ENCODE assay signal across 7 mouse cellular contexts in the genomic region with DNA sequence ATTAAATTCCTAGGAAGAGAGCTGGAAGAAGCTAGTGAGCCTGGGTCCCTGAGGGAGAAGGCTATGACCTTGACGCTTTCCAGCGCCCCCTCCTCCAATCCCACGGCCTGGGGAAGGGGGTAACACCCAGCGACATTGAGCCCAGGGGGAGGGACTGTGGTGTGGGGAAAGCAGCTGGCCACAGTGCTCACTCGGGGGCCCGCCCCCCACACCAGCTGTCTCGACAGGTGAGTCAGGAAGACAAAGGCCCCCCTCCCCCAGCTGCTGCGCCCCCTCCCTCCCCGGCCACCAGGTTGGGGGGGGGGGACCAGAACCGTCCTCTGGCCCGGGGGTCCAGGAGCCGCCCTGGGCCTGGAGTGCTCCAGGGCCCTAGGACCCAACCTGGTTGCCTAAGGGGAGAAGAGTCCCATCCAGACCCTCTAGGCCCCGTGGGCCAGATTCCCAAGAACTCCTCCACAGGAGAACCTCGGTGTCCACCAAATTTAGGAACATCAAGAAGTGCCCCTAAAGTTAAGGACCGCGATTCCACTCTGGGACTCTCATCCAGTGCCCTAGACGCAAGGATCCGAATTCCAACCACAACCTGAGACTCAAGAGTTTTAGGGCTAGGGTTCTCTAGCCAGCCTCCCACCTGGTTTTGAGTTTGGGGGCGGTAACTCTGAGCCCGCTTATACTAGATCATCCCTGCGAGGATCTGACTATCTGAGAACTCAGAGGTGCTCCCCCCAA. TPM values are rescaled to one million over a fixed set of nuclear protein-coding genes. Genes with fewer than 3 reads are reported as not detected.
DNase-seq lines count a peak whose midpoint lies in the region; ATAC-seq lines count a peak whose summit lies in the region.

No protein-coding gene starts in this region.

- no peaks in the 10 kb centered on the region for H3K9me3 ChIP-seq in embryonic facial prominence, embryonic 13.5 days
- no peaks in the 10 kb centered on the region for H3K9me3 ChIP-seq in midbrain, embryonic 11.5 days (ENCODE audit: control insufficient read depth, low read length)

- peak overlapping the region; percentile 91 for H3K9ac ChIP-seq in embryonic facial prominence, embryonic 13.5 days
- peak overlapping the region; percentile 85 for H3K9ac ChIP-seq in midbrain, embryonic 11.5 days (ENCODE audit: low read length)

- H3K4me2 ChIP-seq in embryonic facial prominence, embryonic 13.5 days: peak overlapping the region; percentile 99
- H3K4me2 ChIP-seq in midbrain, embryonic 11.5 days: peak overlapping the region; percentile 97

- under 1% methylated on average over 21 of the region's 21 CpGs for WGBS in embryonic facial prominence, embryonic 13.5 days
- 0% methylated on average over 18 of the region's 21 CpGs for WGBS in midbrain, embryonic 11.5 days

- DNase-seq in spleen, postnatal 36 days (ENCODE audit: low spot score in 2 of 2): peak; percentile 47 to 52
- DNase-seq in spleen, postnatal 14 days (ENCODE audit: low spot score in 2 of 2): no peak
- peak; percentile 70 for DNase-seq in induced T-regulatory cell, adult 2 months (ENCODE audit: low read depth)
- DNase-seq in midbrain, embryonic 11.5 days (ENCODE audit: low spot score, missing footprints): no peak
- peak; percentile 32 to 70 for DNase-seq in thymus, postnatal 36 days
- no peak for DNase-seq in frontal cortex, postnatal 36 days (ENCODE audit: low spot score in 2 of 2)

- no peaks in the 10 kb centered on the region for H3K27me3 ChIP-seq in embryonic facial prominence, embryonic 13.5 days
- H3K27me3 ChIP-seq in midbrain, embryonic 11.5 days (ENCODE audit: control insufficient read depth, insufficient read depth, low read length): no peaks in the 10 kb centered on the region

- H3K4me3 ChIP-seq in embryonic facial prominence, embryonic 13.5 days: peak overlapping the region; percentile 96
- peak overlapping the region; percentile 96 for H3K4me3 ChIP-seq in midbrain, embryonic 11.5 days (ENCODE audit: low read depth, low read length)

- H3K4me1 ChIP-seq in embryonic facial prominence, embryonic 13.5 days: peaks cover 32% of the 10 kb centered on the region
- H3K4me1 ChIP-seq in midbrain, embryonic 11.5 days (ENCODE audit: control insufficient read depth, insufficient read depth, low read length): peaks cover 13% of the 10 kb centered on the region

- no peak for ATAC-seq in embryonic facial prominence, embryonic 13.5 days (ENCODE audit: insufficient number of reproducible peaks, insufficient read depth, low FRiP score, low TSS enrichment, low read depth)
- ATAC-seq in midbrain, embryonic 11.5 days (ENCODE audit: low FRiP score): no peak

- H3K27ac ChIP-seq in embryonic facial prominence, embryonic 13.5 days: peak overlapping the region; percentile 96
- H3K27ac ChIP-seq in midbrain, embryonic 11.5 days (ENCODE audit: low read depth, low read length): no peak overlapping the region

- H3K36me3 ChIP-seq in embryonic facial prominence, embryonic 13.5 days: peaks cover 13% of the 10 kb centered on the region; the same call in 1 of the 2 replicates
- no peaks in the 10 kb centered on the region for H3K36me3 ChIP-seq in midbrain, embryonic 11.5 days (ENCODE audit: control insufficient read depth, insufficient read depth, low read length)

RNA-seq across cellular contexts. Expression of gene Vasp, which starts 0.9 kb away (rescaled TPM):
- polyA plus RNA-seq in embryonic facial prominence, embryonic 13.5 days (2015; fragmentation: Nextera tagmentation; extraction: Ambion mirVana): 57.3 and 64.0 TPM in 2 replicates
- 46.0 and 46.9 TPM in 2 replicates for polyA plus RNA-seq in midbrain, embryonic 11.5 days (2014; fragmentation: Nextera tagmentation; extraction: Ambion mirVana)

RNA-seq across cellular contexts. Expression of gene Ppm1n, which starts 9.2 kb away (rescaled TPM):
- polyA plus RNA-seq in embryonic facial prominence, embryonic 13.5 days (2015; fragmentation: Nextera tagmentation; extraction: Ambion mirVana): not detected in 2 replicates
- 0.18 and 0.50 TPM in 2 replicates for polyA plus RNA-seq in midbrain, embryonic 11.5 days (2014; fragmentation: Nextera tagmentation; extraction: Ambion mirVana)

RNA-seq across cellular contexts. Expression of gene Rtn2, which starts 11.8 kb away (rescaled TPM):
- polyA plus RNA-seq in embryonic facial prominence, embryonic 13.5 days (2015; fragmentation: Nextera tagmentation; extraction: Ambion mirVana): 10.2 and 11.7 TPM in 2 replicates
- polyA plus RNA-seq in midbrain, embryonic 11.5 days (2014; fragmentation: Nextera tagmentation; extraction: Ambion mirVana): 48.5 and 53.2 TPM in 2 replicates

RNA-seq across cellular contexts. Expression of gene Fosb, which starts 39.2 kb away (rescaled TPM):
- 0.06 and 0.23 TPM in 2 replicates for polyA plus RNA-seq in embryonic facial prominence, embryonic 13.5 days (2015; fragmentation: Nextera tagmentation; extraction: Ambion mirVana)
- polyA plus RNA-seq in midbrain, embryonic 11.5 days (2014; fragmentation: Nextera tagmentation; extraction: Ambion mirVana): 0.04 TPM in 1 of 2 replicates, not detected in the other

RNA-seq across cellular contexts. Expression of gene Opa3, which starts 42.5 kb away (rescaled TPM):
- 36.2 and 38.2 TPM in 2 replicates for polyA plus RNA-seq in embryonic facial prominence, embryonic 13.5 days (2015; fragmentation: Nextera tagmentation; extraction: Ambion mirVana)
- polyA plus RNA-seq in midbrain, embryonic 11.5 days (2014; fragmentation: Nextera tagmentation; extraction: Ambion mirVana): 42.4 and 44.0 TPM in 2 replicates

Comparison
In these comparisons a context has a peak if more than half of its experiments do, and no peak if none do; other contexts are left out.
1. DNase-seq: peak in spleen, postnatal 36 days (2 of 2), induced T-regulatory cell, adult 2 months (single experiment) and thymus, postnatal 36 days (2 of 2); none in spleen, postnatal 14 days (0 of 2), midbrain, embryonic 11.5 days (single experiment) and frontal cortex, postnatal 36 days (0 of 2).